Mouse (Mus musculus) midbrain, embryonic 12.5 days (tissue): ENCODE results near the gene Plxnb1. TPM values are rescaled to one million over a fixed set of nuclear protein-coding genes. Genes with fewer than 3 reads are reported as not detected.
"Not testable (repeated sequence)": the region's sequence is repeated elsewhere in the genome, so short reads cannot be mapped to it uniquely, and the experiment has no call there.

Experiments
- ATAC-seq: fragments of 200-750 bp; cut with Nextera tagmentation; 2 replicates; pipeline ENCODE4 v1.8.0; 2017; ENCODE audit warnings: low read depth, moderate TSS enrichment, moderate library complexity; ENCODE audit not compliant: low FRiP score
- H3K27ac ChIP-seq: fragments of 300-500 bp; sonication (generic); replicated peaks from 2 replicates; pipeline ENCODE4 v1.5.1; 2016; ENCODE audit warnings: mild to moderate bottlenecking
- H3K27me3 ChIP-seq: fragments of 300-500 bp; sonication (generic); 2 replicates; pipeline ENCODE4 v1.6.1; 2016; ENCODE audit warnings: mild to moderate bottlenecking
- H3K36me3 ChIP-seq: fragments of 300-500 bp; sonication (generic); 2 replicates; pipeline ENCODE4 v1.6.1; 2016
- H3K4me1 ChIP-seq: fragments of 300-500 bp; sonication (generic); 2 replicates; pipeline ENCODE4 v1.6.1; 2016
- H3K4me2 ChIP-seq: fragments of 300-500 bp; sonication (generic); replicated peaks from 2 replicates; pipeline ENCODE4 v1.6.1; 2016; ENCODE audit warnings: mild to moderate bottlenecking, moderate library complexity
- H3K4me3 ChIP-seq: fragments of 300-500 bp; sonication (generic); 2 replicates; pipeline ENCODE4 v1.5.1; 2016; ENCODE audit warnings: mild to moderate bottlenecking
- H3K9ac ChIP-seq: fragments of 300-500 bp; sonication (generic); replicated peaks from 2 replicates; pipeline ENCODE4 v1.6.1; 2016; ENCODE audit warnings: mild to moderate bottlenecking, moderate library complexity
- H3K9me3 ChIP-seq: fragments of 300-500 bp; sonication (generic); 2 replicates; pipeline ENCODE4 v1.6.1; 2016; ENCODE audit warnings: mild to moderate bottlenecking
- WGBS: fragments of 180-500 bp; shearing (Covaris S2); methylation state at CpG from one replicate; pipeline ENCODE4 v1.1.7; 2016; 5-methylcytosine and 5-hydroxymethylcytosine counted together
- polyA plus RNA-seq: library from polyadenylated mRNA; unstranded; fragments of >200 nt; fragmentation: Nextera tagmentation; extraction: Ambion mirVana; gene quantifications from 2 replicates; pipeline ENCODE4 v1.2.1, GENCODE M21; 2016

The Plxnb1 gene
- polyA plus RNA-seq, 1 experiment from 2014 or later = 43.7 TPM

DNA sequence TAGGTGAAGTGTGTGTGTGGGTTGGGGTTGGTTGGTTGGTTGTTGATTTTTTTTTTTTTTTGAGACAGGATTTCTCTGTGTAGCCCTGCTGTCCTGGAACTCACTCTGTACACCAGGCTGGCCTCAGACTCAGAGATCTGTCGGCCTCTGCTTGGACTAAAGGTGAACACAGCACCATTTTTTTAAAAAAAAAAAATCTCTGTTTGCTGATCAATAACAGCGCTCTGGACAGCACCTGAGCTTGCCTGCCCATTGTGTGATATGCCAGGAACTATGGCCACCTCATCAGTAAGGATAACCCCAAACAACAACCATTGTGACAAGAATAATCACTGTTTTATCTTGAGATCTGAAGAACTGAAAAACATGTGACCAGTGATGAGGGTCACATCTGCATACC lies 29.9 kb downstream of the Plxnb1 start:
- Histone ChIP-seq H3K4me2 (no peak overlapping the region), H3K27ac (no peak overlapping the region), H3K9me3 (no peaks in the 10 kb centered on the region), H3K4me1 (no peaks in the 10 kb centered on the region), H3K27me3 (no peaks in the 10 kb centered on the region), H3K36me3 (0 out of 2 replicates have a peak, but pooled peaks cover 6% of the 10 kb centered on the region), H3K4me3 (no peak overlapping the region), H3K9ac (no peak overlapping the region)
- WGBS = 80% methylated on average over 2 of the region's 2 CpGs
- no peak for ATAC-seq

DNA sequence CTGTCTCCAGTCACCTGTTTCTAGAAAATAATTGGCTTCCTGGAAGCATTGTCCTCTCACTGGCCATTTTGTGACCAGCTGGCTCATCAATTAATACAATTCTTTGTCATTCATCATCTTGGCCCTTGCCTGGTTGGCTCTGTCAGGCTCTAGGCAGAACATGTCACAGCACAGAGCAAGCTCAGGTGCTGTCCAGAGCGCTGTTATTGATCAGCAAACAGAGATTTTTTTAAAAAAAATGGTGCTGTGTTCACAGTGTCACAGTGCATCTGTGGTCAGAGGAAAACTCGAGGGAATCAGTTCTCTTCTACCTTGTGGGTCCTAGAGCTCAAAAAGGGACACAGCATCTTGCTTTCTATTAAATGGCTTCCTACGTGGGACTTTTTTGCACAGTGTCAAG lies 30.3 kb downstream of the Plxnb1 start:
- H3K27ac ChIP-seq = no peak overlapping the region
- H3K4me2 ChIP-seq = no peak overlapping the region
- H3K4me3 ChIP-seq = no peak overlapping the region
- H3K9ac ChIP-seq = no peak overlapping the region
- H3K4me1 ChIP-seq = no peaks in the 10 kb centered on the region
- 0 out of 2 replicates have a peak, but pooled peaks cover 4% of the 10 kb centered on the region for H3K36me3 ChIP-seq
- H3K27me3 ChIP-seq = no peaks in the 10 kb centered on the region
- no peaks in the 10 kb centered on the region for H3K9me3 ChIP-seq
- no peak for ATAC-seq
- WGBS = 72% methylated on average over 3 of the region's 3 CpGs

GRCm38 (mm10) chr9:109127076-109127475 lies 31.9 kb downstream of the Plxnb1 start:
- Histone ChIP-seq H3K36me3 (no peaks in the 10 kb centered on the region), H3K9ac (no peak overlapping the region), H3K4me1 (no peaks in the 10 kb centered on the region), H3K27ac (no peak overlapping the region), H3K27me3 (no peaks in the 10 kb centered on the region), H3K9me3 (no peaks in the 10 kb centered on the region), H3K4me2 (no peak overlapping the region), H3K4me3 (no peak overlapping the region)
- WGBS = 84% methylated on average over 4 of the region's 4 CpGs
- no peak for ATAC-seq

- WGBS = 65% methylated on average over 3 of the region's 3 CpGs
- Histone ChIP-seq H3K9ac (no peak overlapping the region), H3K9me3 (no peaks in the 10 kb centered on the region), H3K4me2 (no peak overlapping the region), H3K36me3 (no peaks in the 10 kb centered on the region), H3K4me3 (no peak overlapping the region), H3K4me1 (no peaks in the 10 kb centered on the region), H3K27ac (no peak overlapping the region), H3K27me3 (no peaks in the 10 kb centered on the region)
- ATAC-seq = no peak
Observed at GRCm38 (mm10) chr9:109128211-109128610, 33.0 kb downstream of the Plxnb1 start.

GRCm38 (mm10) chr9:109130076-109130475 lies 34.9 kb downstream of the Plxnb1 start:
- ATAC-seq = no peak
- Histone ChIP-seq H3K4me2 (no peak overlapping the region), H3K9ac (no peak overlapping the region), H3K9me3 (no peaks in the 10 kb centered on the region), H3K4me3 (no peak overlapping the region), H3K27ac (no peak overlapping the region), H3K36me3 (no peaks in the 10 kb centered on the region), H3K27me3 (no peaks in the 10 kb centered on the region), H3K4me1 (no peaks in the 10 kb centered on the region)
- WGBS = 94% methylated on average over 5 of the region's 5 CpGs

GRCm38 (mm10) chr9:109140414-109140813 lies 45.2 kb downstream of the Plxnb1 start:
- not testable (repeated sequence) for ATAC-seq, H3K36me3 ChIP-seq, H3K4me2 ChIP-seq, H3K27ac ChIP-seq, H3K27me3 ChIP-seq, H3K9me3 ChIP-seq, H3K4me3 ChIP-seq, H3K4me1 ChIP-seq, H3K9ac ChIP-seq
- WGBS = 70% methylated on average over 4 of the region's 4 CpGs

DNA sequence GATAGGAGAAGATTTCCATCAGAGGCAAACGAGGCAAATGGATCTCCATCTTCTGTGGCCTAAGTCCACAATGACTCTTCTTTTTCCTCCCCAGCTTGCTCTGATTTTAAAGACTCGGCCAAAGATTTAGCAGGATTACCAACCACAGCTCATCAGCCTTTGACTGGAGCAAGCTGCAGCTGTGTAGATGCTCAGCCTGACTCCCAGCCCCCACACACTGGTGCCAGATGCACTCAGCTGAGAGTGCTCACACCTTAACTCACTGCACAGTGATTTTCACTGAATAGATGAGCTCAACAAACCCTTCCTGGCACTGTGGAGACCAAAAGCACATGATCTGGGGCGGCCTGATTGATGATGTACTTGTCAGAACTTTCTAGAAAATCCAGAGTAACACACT lies 66.8 kb downstream of the Plxnb1 start, which contains the start of gene Fbxw21:
Fbxw21 (minus strand) TSS at position 101 of the 400 bp plus-strand sequence.
- WGBS = 68% methylated on average over 3 of the region's 3 CpGs
- Histone ChIP-seq H3K27me3 (no peaks in the 10 kb centered on the region), H3K27ac (no peak within 1 kb of the TSS), H3K9me3 (no peaks in the 10 kb centered on the region), H3K4me3 (no peak within 1 kb of the TSS), H3K36me3 (no peaks in the 10 kb centered on the region), H3K9ac (no peak within 1 kb of the TSS), H3K4me2 (no peak within 1 kb of the TSS), H3K4me1 (no peaks in the 10 kb centered on the region)
- no peak for ATAC-seq

DNA sequence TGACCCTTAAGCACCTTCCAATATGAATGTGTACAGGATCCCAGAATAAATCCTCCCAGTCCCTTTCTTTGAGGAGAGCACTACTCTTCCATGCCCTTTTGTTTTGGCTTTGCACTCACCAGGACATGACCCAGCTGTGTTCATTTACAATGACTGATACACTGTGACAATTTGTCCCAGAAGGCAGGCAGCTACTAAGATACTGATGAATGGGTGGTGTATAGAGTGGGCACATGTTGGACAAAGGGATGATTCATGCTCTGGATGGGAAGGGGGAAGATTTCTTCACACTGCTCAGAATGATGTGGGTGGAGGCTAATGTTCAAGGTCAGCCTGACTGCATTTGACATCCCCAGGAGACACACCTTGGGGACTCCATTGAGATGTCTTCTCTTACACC lies 72.1 kb downstream of the Plxnb1 start:
- no peak overlapping the region for H3K4me3 ChIP-seq
- H3K27ac ChIP-seq = no peak overlapping the region
- H3K36me3 ChIP-seq = no peaks in the 10 kb centered on the region
- no peaks in the 10 kb centered on the region for H3K27me3 ChIP-seq
- H3K4me1 ChIP-seq = no peaks in the 10 kb centered on the region
- ATAC-seq = no peak
- H3K9me3 ChIP-seq = peaks cover 9% of the 10 kb centered on the region; the same call in 1 of the 2 replicates
- no peak overlapping the region for H3K9ac ChIP-seq
- H3K4me2 ChIP-seq = no peak overlapping the region

Other genes starting within 250 kb of the Plxnb1 start
- 10.2 and 10.5 TPM in 2 replicates for gene Slc26a6, start 242.1 kb upstream of the Plxnb1 start, polyA plus RNA-seq
- not detected in 2 replicates for gene Tmem89, start 180.8 kb upstream of the Plxnb1 start, polyA plus RNA-seq
- gene Uqcrc1, start 158.8 kb upstream of the Plxnb1 start, polyA plus RNA-seq = 357 and 375 TPM in 2 replicates
- gene Col7a1, start 141.8 kb upstream of the Plxnb1 start, polyA plus RNA-seq = 1.1 and 3.6 TPM in 2 replicates
- gene Ucn2, start 109.4 kb upstream of the Plxnb1 start, polyA plus RNA-seq = not detected in 2 replicates
- gene Pfkfb4, start 103.6 kb upstream of the Plxnb1 start, polyA plus RNA-seq = 18.5 and 20.2 TPM in 2 replicates
- gene Shisa5, start 56.8 kb upstream of the Plxnb1 start, polyA plus RNA-seq = 38.3 and 42.4 TPM in 2 replicates
- gene Trex1, start 35.7 kb upstream of the Plxnb1 start, polyA plus RNA-seq = 11.5 TPM in 2 replicates
- 31.3 and 32.0 TPM in 2 replicates for gene Atrip, start 21.3 kb upstream of the Plxnb1 start, polyA plus RNA-seq
- gene Ccdc51, start 12.9 kb upstream of the Plxnb1 start, polyA plus RNA-seq = 12.9 and 15.7 TPM in 2 replicates
- gene Tma7, start 12.8 kb upstream of the Plxnb1 start, polyA plus RNA-seq = 729 and 743 TPM in 2 replicates
- not detected in 2 replicates for gene Fbxw21, start 66.7 kb downstream of the Plxnb1 start, polyA plus RNA-seq
- not detected in 2 replicates for gene Fbxw13, start 100.6 kb downstream of the Plxnb1 start, polyA plus RNA-seq
- gene Fbxw20, start 139.4 kb downstream of the Plxnb1 start, polyA plus RNA-seq = not detected in 2 replicates
- not detected in 2 replicates for gene Fbxw14, start 192.3 kb downstream of the Plxnb1 start, polyA plus RNA-seq
- gene Fbxw28, start 244.3 kb downstream of the Plxnb1 start, polyA plus RNA-seq = not detected in 2 replicates